Mouse (Mus musculus): ENCODE data around the gene Ear14.
"Not testable (repeated sequence)": the region's sequence is repeated elsewhere in the genome, so short reads cannot be mapped to it uniquely, and the experiment has no call there.

GRCm38 (mm10) chr14:51252206-51252605 lies 49.0 kb downstream of the Ear14 start:
- not testable (repeated sequence) for TF ChIP-seq CTCF (IDR thresholded peaks at IDR 0.05; ENCODE audit: extremely low read depth, insufficient read depth, insufficient read length, insufficient replicate concordance); POLR2A (IDR thresholded peaks at IDR 0.05; ENCODE audit: low read depth, low read length)

Data from spleen, adult 2 months (tissue).